ENCODE assay signal across 8 mouse cellular contexts in the genomic region with DNA sequence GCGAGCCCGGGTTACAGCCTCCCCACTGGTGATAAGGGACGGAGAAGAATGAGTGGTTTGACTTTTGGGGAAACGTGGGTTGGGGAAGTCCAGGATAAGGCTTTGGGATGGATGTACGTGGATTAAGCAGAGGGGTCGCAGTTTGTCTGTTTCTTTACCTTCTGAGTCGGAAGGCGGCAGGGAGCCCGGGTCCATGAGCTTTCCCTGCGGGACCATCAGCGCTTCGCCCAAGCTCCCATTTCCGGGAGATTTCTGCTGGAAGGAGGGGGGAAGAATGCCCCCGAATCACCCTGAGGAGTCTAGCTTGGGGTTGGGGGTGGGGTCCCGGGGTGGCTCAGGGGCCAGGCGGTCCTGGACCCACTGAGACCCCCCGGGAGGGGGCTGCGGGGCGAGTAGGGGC. TPM values are rescaled to one million over a fixed set of nuclear protein-coding genes. Genes with fewer than 3 reads are reported as not detected.
A peak's percentile ranks its signal among the peaks of the same experiment; 100 is the strongest.
DNase-seq lines count a peak whose midpoint lies in the region; ATAC-seq and TF ChIP-seq lines count a peak whose summit lies in the region.

No protein-coding gene starts in this region.

- no peak; the same call in 1 of the 2 replicates for ATAC-seq in kidney, embryonic 16.5 days (ENCODE audit: low FRiP score, low TSS enrichment)
- ATAC-seq in embryonic facial prominence, embryonic 11.5 days (replicated peaks; ENCODE audit: insufficient number of reproducible peaks, low FRiP score, low TSS enrichment, low read depth), result no peak
- ATAC-seq in intestine, postnatal 0 days, result no peak
- ATAC-seq in neural tube, embryonic 14.5 days (ENCODE audit: low read depth), result 0 out of 2 replicates have a peak, but pooled peaks have one; percentile 4
- no peak for ATAC-seq in CD4-positive, CD25-positive, alpha-beta regulatory T cell, adult 4 months

- peaks cover 35% of the 10 kb centered on the region for H3K4me1 ChIP-seq in kidney, embryonic 16.5 days (ENCODE audit: insufficient read depth, low read length)
- no peaks in the 10 kb centered on the region; the same call in 1 of the 2 replicates for H3K4me1 ChIP-seq in embryonic facial prominence, embryonic 11.5 days (ENCODE audit: control insufficient read depth, insufficient read depth, low read length)
- 0 out of 2 replicates have a peak, but pooled peaks cover 2% of the 10 kb centered on the region for H3K4me1 ChIP-seq in intestine, postnatal 0 days (replicated peaks; ENCODE audit: control insufficient read depth, insufficient read depth, low read length)
- peaks cover 11% of the 10 kb centered on the region; the same call in 1 of the 2 replicates for H3K4me1 ChIP-seq in neural tube, embryonic 14.5 days (ENCODE audit: control insufficient read depth, insufficient read depth, low read length)

- H3K36me3 ChIP-seq in kidney, embryonic 16.5 days (ENCODE audit: insufficient read depth, low read length), result no peaks in the 10 kb centered on the region
- H3K36me3 ChIP-seq in embryonic facial prominence, embryonic 11.5 days (replicated peaks; ENCODE audit: control insufficient read depth, insufficient read depth, low read depth, low read length), result no peaks in the 10 kb centered on the region
- H3K36me3 ChIP-seq in intestine, postnatal 0 days (ENCODE audit: control insufficient read depth, insufficient read depth), result no peaks in the 10 kb centered on the region
- no peaks in the 10 kb centered on the region for H3K36me3 ChIP-seq in neural tube, embryonic 14.5 days (ENCODE audit: control insufficient read depth, insufficient read depth, low read length)

- WGBS in kidney, embryonic 16.5 days, result 1% methylated on average over 17 of the region's 19 CpGs
- 2% methylated on average over 19 of the region's 19 CpGs for WGBS in embryonic facial prominence, embryonic 11.5 days
- WGBS in intestine, postnatal 0 days, result 2% methylated on average over 19 of the region's 19 CpGs
- WGBS in neural tube, embryonic 14.5 days, result under 1% methylated on average over 19 of the region's 19 CpGs

- H3K9me3 ChIP-seq in kidney, embryonic 16.5 days (ENCODE audit: low read length), result no peaks in the 10 kb centered on the region
- H3K9me3 ChIP-seq in embryonic facial prominence, embryonic 11.5 days (replicated peaks; ENCODE audit: control insufficient read depth, low read length), result no peaks in the 10 kb centered on the region
- H3K9me3 ChIP-seq in intestine, postnatal 0 days (ENCODE audit: control insufficient read depth), result no peaks in the 10 kb centered on the region
- H3K9me3 ChIP-seq in neural tube, embryonic 14.5 days (ENCODE audit: control insufficient read depth, low read length), result no peaks in the 10 kb centered on the region

- no peak for DNase-seq in kidney, postnatal 36 days
- peak; percentile 34 for DNase-seq in embryonic facial prominence, embryonic 11.5 days (ENCODE audit: low spot score)
- DNase-seq in right cerebral cortex, postnatal 14 days, result no peak
- DNase-seq in testis, postnatal 10 days (ENCODE audit: low spot score), result no peak

- H3K27me3 ChIP-seq in kidney, embryonic 16.5 days (ENCODE audit: insufficient read depth, low read length), result peaks cover 38% of the 10 kb centered on the region
- H3K27me3 ChIP-seq in embryonic facial prominence, embryonic 11.5 days (ENCODE audit: control insufficient read depth, insufficient read depth, low read length), result peaks cover 34% of the 10 kb centered on the region
- peaks cover 58% of the 10 kb centered on the region for H3K27me3 ChIP-seq in intestine, postnatal 0 days (replicated peaks; ENCODE audit: control insufficient read depth, insufficient read depth, low read length)
- peaks cover 43% of the 10 kb centered on the region for H3K27me3 ChIP-seq in neural tube, embryonic 14.5 days (ENCODE audit: control insufficient read depth, insufficient read depth, low read length)

- H3K9ac ChIP-seq in kidney, embryonic 16.5 days (replicated peaks; ENCODE audit: low read length), result peak overlapping the region; percentile 73
- H3K9ac ChIP-seq in embryonic facial prominence, embryonic 11.5 days (replicated peaks; ENCODE audit: low read length), result peak overlapping the region; percentile 69
- peak overlapping the region; percentile 45 for H3K9ac ChIP-seq in intestine, postnatal 0 days (ENCODE audit: low read depth, low read length)
- H3K9ac ChIP-seq in neural tube, embryonic 14.5 days (replicated peaks; ENCODE audit: low read depth, low read length), result peak overlapping the region; percentile 57

- no peak for TF ChIP-seq CTCF in intestine, postnatal 0 days (IDR thresholded peaks at IDR 0.05; ENCODE audit: low read depth)

- H3K4me3 ChIP-seq in kidney, embryonic 16.5 days (ENCODE audit: low read length), result peak overlapping the region; percentile 57
- H3K4me3 ChIP-seq in embryonic facial prominence, embryonic 11.5 days (ENCODE audit: low read depth, low read length), result peak overlapping the region; percentile 57
- peak overlapping the region; percentile 57 for H3K4me3 ChIP-seq in intestine, postnatal 0 days (ENCODE audit: low read depth, low read length)
- peak overlapping the region; percentile 49 for H3K4me3 ChIP-seq in neural tube, embryonic 14.5 days (ENCODE audit: low read depth, low read length)

- H3K4me2 ChIP-seq in kidney, embryonic 16.5 days (replicated peaks; ENCODE audit: low read depth, low read length), result peak overlapping the region; percentile 94
- peak overlapping the region; percentile 95 for H3K4me2 ChIP-seq in embryonic facial prominence, embryonic 11.5 days (ENCODE audit: low read depth, low read length)
- H3K4me2 ChIP-seq in intestine, postnatal 0 days (replicated peaks; ENCODE audit: low read depth), result peak overlapping the region; percentile 98
- H3K4me2 ChIP-seq in neural tube, embryonic 14.5 days (ENCODE audit: low read depth, low read length), result peak overlapping the region; percentile 96

- peak overlapping the region; percentile 94 for H3K27ac ChIP-seq in kidney, embryonic 16.5 days (ENCODE audit: low read length)
- H3K27ac ChIP-seq in embryonic facial prominence, embryonic 11.5 days (replicated peaks; ENCODE audit: low read depth, low read length), result peak overlapping the region; percentile 70
- H3K27ac ChIP-seq in intestine, postnatal 0 days (ENCODE audit: low read depth, low read length), result no peak overlapping the region
- peak overlapping the region; percentile 52 for H3K27ac ChIP-seq in neural tube, embryonic 14.5 days (ENCODE audit: low read depth, low read length)

RNA-seq across cellular contexts. Expression of gene Etv4, which starts 1.1 kb away (rescaled TPM):
- 51.0 and 63.2 TPM in 2 replicates for polyA plus RNA-seq in kidney, embryonic 16.5 days (2015; fragmentation: Nextera tagmentation; extraction: Ambion mirVana)
- polyA plus RNA-seq in embryonic facial prominence, embryonic 11.5 days (2014; fragmentation: Nextera tagmentation; extraction: Ambion mirVana), result 14.5 and 15.1 TPM in 2 replicates
- polyA plus RNA-seq in intestine, postnatal 0 days (2015; fragmentation: Nextera tagmentation; extraction: Ambion mirVana), result 1.8 and 1.9 TPM in 2 replicates
- 14.0 and 14.7 TPM in 2 replicates for polyA plus RNA-seq in neural tube, embryonic 14.5 days (2014; fragmentation: Nextera tagmentation; extraction: Ambion mirVana)
- polyA plus RNA-seq in CD4-positive, CD25-positive, alpha-beta regulatory T cell, adult 4 months (2017; shearing (Covaris generic)), result not detected

RNA-seq across cellular contexts. Expression of gene Dhx8, which starts 51.4 kb away (rescaled TPM):
- polyA plus RNA-seq in kidney, embryonic 16.5 days (2015; fragmentation: Nextera tagmentation; extraction: Ambion mirVana), result 31.3 and 33.2 TPM in 2 replicates
- polyA plus RNA-seq in embryonic facial prominence, embryonic 11.5 days (2014; fragmentation: Nextera tagmentation; extraction: Ambion mirVana), result 46.7 and 47.3 TPM in 2 replicates
- polyA plus RNA-seq in intestine, postnatal 0 days (2015; fragmentation: Nextera tagmentation; extraction: Ambion mirVana), result 11.6 and 14.1 TPM in 2 replicates
- polyA plus RNA-seq in neural tube, embryonic 14.5 days (2014; fragmentation: Nextera tagmentation; extraction: Ambion mirVana), result 33.5 and 36.6 TPM in 2 replicates
- 10 to 100 TPM; 30.8 to 39.0 TPM for polyA plus RNA-seq in CD4-positive, CD25-positive, alpha-beta regulatory T cell, adult 4 months (2017; shearing (Covaris generic))
